In genomic region chr1:97541162-97541493, GRCm38 (mm10) we compare ENCODE assay signal across 29 mouse cellular contexts.
A peak's percentile ranks its signal among the peaks of the same experiment; 100 is the strongest.
DNase-seq lines count a peak whose midpoint lies in the region; ATAC-seq lines count a peak whose summit lies in the region.
"Had no signal": no experiment of that assay in that cellular context is flagged by ENCODE, and none has a peak within 500 bp of the region (broad histone marks: within the 10 kb centered on the region; RNA-seq: fewer than 3 reads in every experiment).

No protein-coding gene starts in this region.

- H3K27ac ChIP-seq in hindbrain, embryonic 11.5 days (ENCODE audit: low read depth, low read length): 0 out of 2 replicates have a peak overlapping the region, but pooled peaks have one; percentile 13
- no peak overlapping the region for H3K27ac ChIP-seq in hindbrain, embryonic 16.5 days (ENCODE audit: low read depth, low read length)
- H3K27ac ChIP-seq in forebrain, embryonic 13.5 days: peak overlapping the region; percentile 74
- H3K27ac ChIP-seq in hindbrain, embryonic 13.5 days: no peak overlapping the region
- H3K27ac ChIP-seq in midbrain, embryonic 15.5 days: peak overlapping the region; percentile 58; the same call in 1 of the 2 replicates
- H3K27ac ChIP-seq: embryonic facial prominence, embryonic 15.5 days; layer of hippocampus, adult 2 months; limb, embryonic 12.5 days; stomach, postnatal 0 days had no signal

- H3K4me2 ChIP-seq in hindbrain, embryonic 11.5 days (replicated peaks; ENCODE audit: low read depth, low read length): no peak overlapping the region
- no peak overlapping the region for H3K4me2 ChIP-seq in hindbrain, embryonic 16.5 days (ENCODE audit: low read length)
- no peak overlapping the region; the same call in 1 of the 2 replicates for H3K4me2 ChIP-seq in forebrain, embryonic 13.5 days
- H3K4me2 ChIP-seq in hindbrain, embryonic 13.5 days: no peak overlapping the region
- no peak overlapping the region for H3K4me2 ChIP-seq in midbrain, embryonic 15.5 days
- H3K4me2 ChIP-seq: embryonic facial prominence, embryonic 15.5 days; heart, embryonic 12.5 days; limb, embryonic 12.5 days; liver, embryonic 11.5 days had no signal

- H3K27me3 ChIP-seq in hindbrain, embryonic 11.5 days (ENCODE audit: control insufficient read depth, insufficient read depth, low read length): no peaks in the 10 kb centered on the region
- H3K27me3 ChIP-seq in hindbrain, embryonic 16.5 days (replicated peaks; ENCODE audit: control insufficient read depth, insufficient read depth, low read length): no peaks in the 10 kb centered on the region
- no peaks in the 10 kb centered on the region for H3K27me3 ChIP-seq in forebrain, embryonic 13.5 days
- no peaks in the 10 kb centered on the region for H3K27me3 ChIP-seq in hindbrain, embryonic 13.5 days
- no peaks in the 10 kb centered on the region for H3K27me3 ChIP-seq in midbrain, embryonic 15.5 days (replicated peaks)
- H3K27me3 ChIP-seq: embryonic facial prominence, embryonic 15.5 days; heart, embryonic 12.5 days; hindbrain, embryonic 15.5 days; limb, embryonic 12.5 days; neural tube, embryonic 13.5 days had no signal

- no peak overlapping the region for H3K9ac ChIP-seq in hindbrain, embryonic 11.5 days (ENCODE audit: low read depth, low read length)
- no peak overlapping the region for H3K9ac ChIP-seq in hindbrain, embryonic 16.5 days (ENCODE audit: low read depth, low read length)
- no peak overlapping the region for H3K9ac ChIP-seq in forebrain, embryonic 13.5 days
- no peak overlapping the region for H3K9ac ChIP-seq in hindbrain, embryonic 13.5 days
- no peak overlapping the region for H3K9ac ChIP-seq in midbrain, embryonic 15.5 days
- H3K9ac ChIP-seq: embryonic facial prominence, embryonic 15.5 days; heart, embryonic 12.5 days; hindbrain, embryonic 15.5 days; limb, embryonic 12.5 days; liver, postnatal 0 days; neural tube, embryonic 13.5 days had no signal

- H3K9me3 ChIP-seq in hindbrain, embryonic 11.5 days (ENCODE audit: control insufficient read depth, low read length): no peaks in the 10 kb centered on the region
- no peaks in the 10 kb centered on the region for H3K9me3 ChIP-seq in hindbrain, embryonic 16.5 days (ENCODE audit: control insufficient read depth, low read length)
- no peaks in the 10 kb centered on the region for H3K9me3 ChIP-seq in forebrain, embryonic 13.5 days (replicated peaks)
- H3K9me3 ChIP-seq in hindbrain, embryonic 13.5 days: no peaks in the 10 kb centered on the region
- H3K9me3 ChIP-seq in midbrain, embryonic 15.5 days: no peaks in the 10 kb centered on the region
- H3K9me3 ChIP-seq: embryonic facial prominence, embryonic 15.5 days; heart, embryonic 12.5 days; hindbrain, embryonic 15.5 days; limb, embryonic 12.5 days; neural tube, embryonic 13.5 days had no signal

- DNase-seq in hindbrain, embryonic 11.5 days (ENCODE audit: low spot score): no peak
- DNase-seq in natural killer cell, adult 2 months (ENCODE audit: low spot score in 2 of 2): no peak
- no peak for DNase-seq in ovary, postnatal 10 days (ENCODE audit: low spot score)
- DNase-seq: adrenal gland, postnatal 36 days; cerebellum, adult 11-12 months; cerebellum, postnatal 14 days; gastrocnemius, postnatal 25 days; heart, adult 18-20 months; heart, postnatal 10 days; kidney, postnatal 25 days; liver, postnatal 0 days; right cerebral cortex, postnatal 14 days; thymus, adult 2 months; thymus, postnatal 4 days had no signal

- H3K4me3 ChIP-seq in hindbrain, embryonic 11.5 days (ENCODE audit: low read depth, low read length): no peak overlapping the region
- no peak overlapping the region for H3K4me3 ChIP-seq in hindbrain, embryonic 16.5 days (ENCODE audit: low read length)
- H3K4me3 ChIP-seq in forebrain, embryonic 13.5 days: no peak overlapping the region
- no peak overlapping the region for H3K4me3 ChIP-seq in hindbrain, embryonic 13.5 days
- no peak overlapping the region for H3K4me3 ChIP-seq in midbrain, embryonic 15.5 days
- H3K4me3 ChIP-seq: embryonic facial prominence, embryonic 15.5 days; heart, embryonic 12.5 days; hindbrain, embryonic 15.5 days; layer of hippocampus, adult 2 months; limb, embryonic 12.5 days; neural tube, embryonic 13.5 days had no signal

- no peaks in the 10 kb centered on the region for H3K36me3 ChIP-seq in hindbrain, embryonic 11.5 days (ENCODE audit: control insufficient read depth, insufficient read depth, low read length)
- H3K36me3 ChIP-seq in hindbrain, embryonic 16.5 days (ENCODE audit: control insufficient read depth, insufficient read depth, low read length): no peaks in the 10 kb centered on the region
- no peaks in the 10 kb centered on the region for H3K36me3 ChIP-seq in forebrain, embryonic 13.5 days (ENCODE audit: poor library complexity, severe bottlenecking)
- no peaks in the 10 kb centered on the region for H3K36me3 ChIP-seq in hindbrain, embryonic 13.5 days
- H3K36me3 ChIP-seq in midbrain, embryonic 15.5 days (replicated peaks): no peaks in the 10 kb centered on the region
- H3K36me3 ChIP-seq: embryonic facial prominence, embryonic 15.5 days; heart, embryonic 12.5 days; hindbrain, embryonic 15.5 days; limb, embryonic 12.5 days; neural tube, embryonic 13.5 days had no signal

- H3K4me1 ChIP-seq in hindbrain, embryonic 11.5 days (replicated peaks; ENCODE audit: control insufficient read depth, insufficient read depth, low read length): no peaks in the 10 kb centered on the region
- no peaks in the 10 kb centered on the region for H3K4me1 ChIP-seq in hindbrain, embryonic 16.5 days (ENCODE audit: control insufficient read depth, insufficient read depth, low read depth, low read length)
- H3K4me1 ChIP-seq in forebrain, embryonic 13.5 days: peaks cover 13% of the 10 kb centered on the region
- peaks cover 11% of the 10 kb centered on the region for H3K4me1 ChIP-seq in hindbrain, embryonic 13.5 days (replicated peaks)
- peaks cover 11% of the 10 kb centered on the region for H3K4me1 ChIP-seq in midbrain, embryonic 15.5 days
- H3K4me1 ChIP-seq: embryonic facial prominence, embryonic 15.5 days; heart, embryonic 12.5 days; limb, embryonic 12.5 days had no signal

- peak; percentile 43 for ATAC-seq in hindbrain, embryonic 11.5 days (ENCODE audit: low FRiP score)
- no peak for ATAC-seq in hindbrain, embryonic 16.5 days
- ATAC-seq in forebrain, embryonic 13.5 days: peak; percentile 37
- peak; percentile 13; the same call in 1 of the 2 replicates for ATAC-seq in hindbrain, embryonic 13.5 days (ENCODE audit: low FRiP score)
- peak; percentile 58 for ATAC-seq in midbrain, embryonic 15.5 days (replicated peaks)
- ATAC-seq in inflammation-experienced regulatory T-cells, adult 6 months: no peak
- ATAC-seq: intestine, postnatal 0 days; liver, postnatal 0 days; lung, postnatal 0 days had no signal

Comparison
In these comparisons a context has a peak if more than half of its experiments do, and no peak if none do; other contexts are left out.
1. ATAC-seq: peak in hindbrain, embryonic 11.5 days (single experiment), forebrain, embryonic 13.5 days (single experiment), hindbrain, embryonic 13.5 days (single experiment) and midbrain, embryonic 15.5 days (single experiment); none in hindbrain, embryonic 16.5 days (single experiment) and inflammation-experienced regulatory T-cells, adult 6 months (single experiment).
2. H3K27ac ChIP-seq: peak in hindbrain, embryonic 11.5 days (single experiment), forebrain, embryonic 13.5 days (single experiment) and midbrain, embryonic 15.5 days (single experiment); none in hindbrain, embryonic 16.5 days (single experiment) and hindbrain, embryonic 13.5 days (single experiment).